Mouse (Mus musculus) bone marrow, adult 2 months (tissue): ENCODE data around the gene Stard9. TPM values are rescaled to one million over a fixed set of nuclear protein-coding genes. Genes with fewer than 3 reads are reported as not detected.

Source experiments
- H3K27ac ChIP-seq: fragments of 200-500 bp; 2 replicates; pipeline ENCODE4 v1.5.1; 2012; ENCODE audit warnings: low read depth, mild to moderate bottlenecking, control low read depth, inconsistent platforms, low read length; ENCODE audit not compliant: control insufficient read depth, poor library complexity, insufficient read depth
- H3K4me1 ChIP-seq: fragments of 200-500 bp; 2 replicates; pipeline ENCODE4 v1.6.1; 2011; ENCODE audit warnings: low read length; ENCODE audit not compliant: control insufficient read depth, insufficient read depth
- H3K4me3 ChIP-seq: fragments of 200-500 bp; replicated peaks from 2 replicates; pipeline ENCODE3; 2011; ENCODE audit warnings: mild to moderate bottlenecking, low read depth, low read length, control low read depth; ENCODE audit not compliant: control insufficient read depth
- CTCF ChIP-seq: fragments of 200-500 bp; IDR thresholded peaks from 2 replicates; pipeline ENCODE4 v1.5.1; 2011; ENCODE audit warnings: low read length, control low read depth; ENCODE audit not compliant: control insufficient read depth, insufficient read depth
- POLR2A ChIP-seq: fragments of 200-500 bp; IDR thresholded peaks from 2 replicates; pipeline ENCODE4 v1.6.1; 2011; ENCODE audit warnings: low read depth, mild to moderate bottlenecking, control low read depth, low read length, borderline replicate concordance; ENCODE audit not compliant: control insufficient read depth
- WGBS: fragments of 180-500 bp; shearing (Covaris S2); methylation state at CpG from one replicate; pipeline ENCODE4 v1.1.7; 2018; 5-methylcytosine and 5-hydroxymethylcytosine counted together
- polyA plus RNA-seq: library from polyadenylated mRNA; stranded (reverse); fragments of >200 nt; gene quantifications from 2 replicates; pipeline ENCODE4 v1.2.4, GENCODE M21; 2011; ENCODE audit warnings: low replicate concordance; ENCODE audit not compliant: missing spikeins, insufficient read depth, insufficient read length

The Stard9 gene
- polyA plus RNA-seq, 1 experiment = 3.6 TPM

DNA sequence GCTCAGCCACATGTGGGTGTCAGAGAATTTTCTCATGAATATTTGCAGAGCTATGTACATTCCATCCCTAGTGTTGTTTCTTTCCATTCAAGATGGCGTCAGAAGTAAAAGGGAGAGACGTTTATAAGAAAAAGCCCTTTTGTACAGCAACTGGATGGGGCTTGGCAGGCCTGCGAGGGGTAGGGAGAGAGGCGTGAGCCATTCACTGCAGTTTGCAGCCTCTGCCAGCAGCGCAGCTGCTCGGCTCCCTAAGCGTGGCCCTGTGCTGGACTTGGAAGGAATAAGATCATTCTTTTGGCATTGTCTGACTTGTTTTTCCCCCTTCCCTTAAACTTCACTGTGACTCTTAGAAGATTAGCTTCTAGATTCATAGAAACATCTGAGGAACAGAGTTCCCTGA, 14.9 kb downstream of the Stard9 start:
- Histone ChIP-seq H3K4me1 (no peaks in the 10 kb centered on the region; the same call in 1 of the 2 replicates), H3K4me3 (no peak overlapping the region), H3K27ac (no peak overlapping the region)
- TF ChIP-seq POLR2A (no peak), CTCF (no peak)
- 78% methylated on average over 7 of the region's 7 CpGs for WGBS

- 54% methylated on average over 4 of the region's 4 CpGs for WGBS
- Histone ChIP-seq H3K4me1 (no peaks in the 10 kb centered on the region; the same call in 1 of the 2 replicates), H3K27ac (no peak overlapping the region), H3K4me3 (no peak overlapping the region)
- TF ChIP-seq POLR2A (no peak), CTCF (no peak)
Observed at GRCm38 (mm10) chr2:120646777-120647176, 17.9 kb downstream of the Stard9 start.

- Histone ChIP-seq H3K4me3 (no peak overlapping the region), H3K4me1 (no peaks in the 10 kb centered on the region; the same call in 1 of the 2 replicates), H3K27ac (no peak overlapping the region)
- WGBS = 78% methylated on average over 7 of the region's 7 CpGs
- TF ChIP-seq CTCF (no peak), POLR2A (no peak)
Observed at GRCm38 (mm10) chr2:120652256-120652924, 23.5 kb downstream of the Stard9 start.

- TF ChIP-seq CTCF (no peak), POLR2A (no peak)
- no peak overlapping the region for H3K27ac ChIP-seq
- no peaks in the 10 kb centered on the region; the same call in 1 of the 2 replicates for H3K4me1 ChIP-seq
- no peak overlapping the region for H3K4me3 ChIP-seq
- 57% methylated on average over 7 of the region's 7 CpGs for WGBS
Observed at GRCm38 (mm10) chr2:120652925-120653284, 24.0 kb downstream of the Stard9 start.

- no peaks in the 10 kb centered on the region; the same call in 1 of the 2 replicates for H3K4me1 ChIP-seq
- 74% methylated on average over 2 of the region's 2 CpGs for WGBS
- no peak overlapping the region for H3K27ac ChIP-seq
- H3K4me3 ChIP-seq = no peak overlapping the region
- TF ChIP-seq CTCF (no peak), POLR2A (no peak)
Observed at GRCm38 (mm10) chr2:120654693-120655092, 25.8 kb downstream of the Stard9 start.

DNA sequence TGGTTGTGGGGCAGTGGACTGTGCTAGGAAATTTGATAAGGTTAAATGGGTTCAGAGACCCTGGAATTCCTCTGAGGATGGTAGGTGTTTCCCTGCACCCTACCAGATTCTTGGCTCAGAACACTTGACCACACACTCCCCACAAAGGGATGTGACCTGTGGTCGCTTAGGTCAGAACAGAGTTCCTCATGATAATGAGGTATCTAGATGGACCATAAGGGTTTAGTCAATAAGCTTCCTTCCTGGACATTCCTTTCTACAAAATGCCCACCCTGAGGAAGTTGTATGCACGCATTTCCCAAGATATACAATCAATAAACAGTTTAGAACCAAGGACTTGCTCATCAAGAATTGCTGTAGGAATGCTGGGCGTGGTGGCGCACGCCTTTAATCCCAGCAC, 27.0 kb downstream of the Stard9 start:
- Histone ChIP-seq H3K27ac (no peak overlapping the region), H3K4me3 (no peak overlapping the region), H3K4me1 (no peaks in the 10 kb centered on the region; the same call in 1 of the 2 replicates)
- TF ChIP-seq POLR2A (no peak), CTCF (no peak)
- 75% methylated on average over 5 of the region's 5 CpGs for WGBS

DNA sequence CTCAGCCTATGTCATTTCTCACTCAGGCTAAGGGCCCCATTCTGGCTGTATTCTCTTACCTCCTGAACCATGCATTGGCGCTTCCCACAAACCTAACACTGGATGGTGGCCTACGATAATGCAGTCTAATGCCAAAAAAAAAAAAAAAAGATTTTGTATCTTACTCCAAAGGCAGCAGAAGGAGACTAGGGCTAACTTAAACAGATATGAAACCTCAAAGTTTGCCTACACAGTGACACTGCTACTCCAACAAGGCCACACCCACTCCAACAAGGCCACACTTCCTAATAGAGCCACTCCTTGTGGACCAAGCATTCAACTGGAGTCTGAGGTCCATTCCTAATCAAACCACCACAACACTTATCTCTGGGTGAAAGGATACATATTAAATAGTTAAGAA, 27.8 kb downstream of the Stard9 start:
- H3K4me1 ChIP-seq = no peaks in the 10 kb centered on the region; the same call in 1 of the 2 replicates
- 60% methylated on average over 2 of the region's 2 CpGs for WGBS

GRCm38 (mm10) chr2:120658486-120658885, 29.6 kb downstream of the Stard9 start:
- 24% methylated on average over 5 of the region's 5 CpGs for WGBS
- no peak overlapping the region for H3K4me3 ChIP-seq
- no peaks in the 10 kb centered on the region; the same call in 1 of the 2 replicates for H3K4me1 ChIP-seq
- TF ChIP-seq CTCF (no peak), POLR2A (no peak)
- no peak overlapping the region for H3K27ac ChIP-seq

More for the DNA sequence above, 27.8 kb downstream of the Stard9 start:
- no peak overlapping the region for H3K27ac ChIP-seq
- no peak overlapping the region for H3K4me3 ChIP-seq
- TF ChIP-seq POLR2A (no peak), CTCF (no peak)

GRCm38 (mm10) chr2:120659318-120659717, 30.4 kb downstream of the Stard9 start:
- Histone ChIP-seq H3K27ac (no peak overlapping the region), H3K4me1 (no peaks in the 10 kb centered on the region; the same call in 1 of the 2 replicates), H3K4me3 (no peak overlapping the region)
- TF ChIP-seq POLR2A = no peak
- no peak for TF ChIP-seq CTCF
